Mouse (Mus musculus): ENCODE data around the gene Hspa8. TPM values are rescaled to one million over a fixed set of nuclear protein-coding genes. Genes with fewer than 3 reads are reported as not detected.
A peak's percentile ranks its signal among the peaks of the same experiment; 100 is the strongest.
"Not testable (repeated sequence)": the region's sequence is repeated elsewhere in the genome, so short reads cannot be mapped to it uniquely, and the experiment has no call there.

Gene Hspa8
- total RNA-seq, 4 experiments from 2014 or later = 1,176 to 1,889 (median 1,438) TPM

DNA sequence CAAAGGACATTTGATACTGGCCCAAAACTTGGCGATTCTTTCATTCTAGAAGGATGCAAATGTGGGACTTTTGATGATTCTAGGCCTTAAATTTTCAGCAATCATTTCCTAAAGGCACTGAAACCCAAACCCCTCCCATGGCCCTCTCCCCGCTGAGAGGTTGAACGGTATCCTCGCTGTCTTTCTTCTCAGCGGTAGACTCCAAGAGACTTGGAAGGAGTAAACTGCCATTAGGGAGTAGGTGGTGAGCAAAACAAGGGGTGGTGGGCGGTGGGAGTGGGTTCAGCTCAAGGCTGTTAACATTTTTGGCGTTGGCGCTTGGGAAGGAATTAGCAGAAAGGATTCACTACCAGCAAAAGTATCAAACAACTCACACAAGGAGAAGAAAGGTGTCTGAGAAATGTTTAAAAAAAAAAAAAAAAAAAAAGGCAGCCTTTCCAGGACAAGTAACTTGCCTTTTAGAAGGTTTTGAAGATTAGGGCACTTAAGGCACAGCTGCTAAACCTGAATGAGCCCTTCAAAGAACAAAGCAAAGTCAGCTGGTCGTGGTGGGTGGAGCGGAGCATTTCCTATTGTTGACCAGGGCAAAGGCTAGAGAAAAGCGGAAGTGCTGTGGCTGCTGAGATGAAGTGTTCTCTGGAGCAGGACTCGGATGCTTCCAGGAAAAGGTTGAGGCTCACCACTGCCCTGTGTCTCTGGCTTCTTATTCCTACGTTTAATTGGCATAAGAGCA, 17.0 kb upstream of the Hspa8 start:
- peak; percentile 83 for DNase-seq (ENCODE audit: low spot score)

GRCm38 (mm10) chr9:40784374-40784967, 16.3 kb upstream of the Hspa8 start:
- DNase-seq (ENCODE audit: low spot score) = no peak

DNA sequence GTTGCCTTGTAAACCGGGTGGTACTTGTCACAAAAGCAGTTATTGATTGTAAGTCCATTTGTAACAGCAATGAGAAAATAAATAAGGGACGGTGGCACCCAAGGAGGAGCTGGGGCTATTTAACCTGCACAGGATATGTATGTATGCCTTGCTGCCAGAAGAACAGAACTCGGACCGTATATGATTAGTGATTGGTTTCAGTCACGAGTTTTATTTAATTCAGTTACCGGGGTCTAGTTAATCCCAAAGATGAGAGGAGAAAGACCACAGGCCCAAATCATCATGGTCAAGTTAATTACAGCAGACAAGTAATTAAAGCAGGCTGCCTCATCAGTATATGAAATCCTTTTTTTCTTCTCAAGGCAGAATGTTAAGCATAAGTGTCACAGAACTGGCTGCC, 15.3 kb upstream of the Hspa8 start:
- no peak for DNase-seq (ENCODE audit: low spot score)

DNA sequence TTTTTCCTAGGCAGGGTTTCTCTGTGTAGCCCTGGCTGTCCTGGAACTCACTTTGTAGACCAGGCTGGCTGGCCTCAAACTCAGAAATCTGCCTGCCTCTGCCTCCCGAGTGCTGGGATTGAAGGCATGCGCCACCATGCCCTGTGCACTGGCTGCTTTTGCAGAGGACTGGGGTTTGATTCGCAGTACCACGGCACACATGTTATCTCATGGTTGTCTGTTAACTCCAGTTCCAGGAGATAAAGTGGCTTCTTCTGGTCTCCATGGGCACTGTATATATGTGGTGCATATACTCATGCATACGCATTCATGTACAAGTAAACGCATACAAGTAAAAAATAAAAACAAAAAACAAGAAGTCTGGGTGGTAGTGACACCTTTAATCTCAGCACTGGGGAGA, 14.0 kb upstream of the Hspa8 start:
- not testable (repeated sequence) for DNase-seq (ENCODE audit: low spot score)

DNA sequence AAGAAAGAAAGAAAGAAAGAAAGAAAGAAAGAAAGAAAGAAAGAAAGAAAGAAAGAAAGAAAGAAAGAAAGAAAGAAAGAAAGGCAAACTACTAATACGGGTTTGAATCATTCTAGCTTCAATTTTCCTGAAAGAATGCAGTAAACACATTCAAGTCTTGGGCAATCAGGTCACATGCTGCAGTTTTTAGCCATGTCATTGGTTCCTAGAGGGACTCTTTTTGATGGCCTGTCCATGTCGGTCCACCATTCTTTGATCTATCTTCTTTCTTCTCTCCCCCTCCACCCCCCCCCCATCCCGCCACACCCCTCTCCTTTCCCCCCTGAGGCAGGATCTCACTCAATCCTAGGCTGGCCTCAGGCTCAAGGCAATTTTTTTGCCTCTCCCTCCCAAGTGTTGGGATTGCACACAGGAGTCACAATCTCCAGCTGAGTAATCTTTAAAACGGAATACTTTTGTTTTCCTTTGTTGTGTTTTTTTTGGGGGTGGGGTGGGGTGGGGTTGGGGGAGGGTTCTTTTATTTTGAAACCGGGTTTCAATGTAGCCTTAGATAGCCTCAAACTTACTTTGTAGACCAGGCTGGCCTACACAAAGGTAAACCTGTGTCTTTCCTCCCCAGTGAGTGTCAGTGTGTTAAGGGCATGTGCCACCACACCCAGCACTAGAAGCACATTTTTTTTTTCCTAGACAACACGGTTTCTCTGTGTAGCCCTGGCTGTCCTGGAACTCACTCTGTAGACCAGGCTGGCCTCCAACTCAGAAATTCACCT, 8.7 kb upstream of the Hspa8 start:
- no peak for DNase-seq (ENCODE audit: low spot score)

GRCm38 (mm10) chr9:40793581-40793980, 7.2 kb upstream of the Hspa8 start:
- DNase-seq (ENCODE audit: low spot score) = no peak

- DNase-seq (ENCODE audit: low spot score) = no peak
Observed at GRCm38 (mm10) chr9:40794251-40794650, 6.5 kb upstream of the Hspa8 start.

- DNase-seq (ENCODE audit: low spot score) = no peak
Observed at GRCm38 (mm10) chr9:40794926-40795325, 5.9 kb upstream of the Hspa8 start.

DNA sequence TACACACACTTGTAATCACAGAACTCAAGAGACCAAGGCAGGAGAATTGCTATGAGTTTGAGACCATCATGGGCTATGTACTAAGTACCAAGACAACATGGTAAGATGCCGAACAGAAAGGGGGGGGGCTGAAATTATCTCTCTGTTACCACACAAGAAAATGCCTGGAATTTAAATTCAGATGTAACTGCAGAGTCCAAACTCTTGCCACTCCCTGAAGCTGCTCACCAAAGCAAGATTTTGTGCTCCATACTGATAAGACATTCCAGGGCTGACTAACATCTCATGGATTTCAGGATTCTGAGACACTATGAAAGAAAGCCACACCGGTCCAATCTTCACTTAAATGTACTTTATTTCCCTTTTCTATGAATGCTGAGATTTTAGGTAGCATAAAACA, 5.2 kb upstream of the Hspa8 start:
- no peak for DNase-seq (ENCODE audit: low spot score)

GRCm38 (mm10) chr9:40796054-40796453, 4.7 kb upstream of the Hspa8 start:
- no peak for DNase-seq (ENCODE audit: low spot score)

DNA sequence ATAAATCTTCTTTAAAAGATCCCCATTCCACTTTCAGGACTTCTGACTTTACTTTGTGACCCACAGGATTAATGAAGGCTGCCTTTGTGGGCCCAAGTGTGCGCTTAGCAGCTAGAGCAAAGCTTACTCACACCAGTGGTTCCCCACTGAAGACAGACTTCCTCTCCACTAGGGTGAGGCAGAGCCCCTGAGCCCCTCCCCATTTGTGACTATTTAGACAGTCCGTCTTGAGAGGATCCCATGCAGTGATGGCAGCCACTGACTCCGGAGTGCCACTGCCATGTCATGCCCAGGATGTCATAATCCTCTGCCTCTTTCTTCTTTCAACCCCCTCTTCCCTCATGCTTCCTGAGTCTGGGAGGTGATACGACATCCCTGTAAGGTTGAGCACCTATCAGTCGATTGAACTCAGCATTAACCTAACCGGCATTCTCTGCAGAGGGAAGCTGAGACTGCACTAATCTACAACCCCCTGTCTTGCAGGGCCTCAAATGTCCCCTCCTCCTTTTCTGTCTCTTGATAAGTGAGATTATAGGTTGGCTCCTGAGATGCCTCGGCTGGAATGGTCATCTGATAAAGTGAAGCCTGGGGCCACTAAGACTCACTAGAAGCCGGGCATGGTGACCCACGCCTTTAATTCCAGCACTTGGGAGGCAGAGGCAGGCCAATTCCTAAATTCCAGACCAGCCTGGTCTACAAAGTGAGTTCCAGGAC, 2.4 kb upstream of the Hspa8 start:
- no peak for DNase-seq (ENCODE audit: low spot score)

DNA sequence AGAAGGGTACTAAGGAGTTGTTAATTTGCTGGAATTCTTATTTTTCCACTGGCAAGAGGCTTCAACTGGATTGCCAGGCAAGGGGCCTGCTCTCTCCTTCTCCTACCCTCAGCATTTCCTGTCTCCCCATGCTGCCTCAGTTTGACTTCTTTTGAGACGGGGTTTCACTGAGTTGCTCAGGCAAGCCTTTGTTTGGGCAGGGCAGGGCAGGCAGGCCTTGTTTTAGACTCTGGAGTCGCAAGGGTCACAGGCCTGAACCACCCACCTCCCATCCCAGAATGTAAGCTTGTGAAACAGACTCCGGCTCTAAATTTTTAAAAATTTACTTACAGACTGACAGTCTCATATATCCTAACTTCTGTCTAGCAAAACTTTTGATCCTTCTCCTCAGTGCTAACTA, 1.7 kb upstream of the Hspa8 start:
- no peak for DNase-seq (ENCODE audit: low spot score)

DNA sequence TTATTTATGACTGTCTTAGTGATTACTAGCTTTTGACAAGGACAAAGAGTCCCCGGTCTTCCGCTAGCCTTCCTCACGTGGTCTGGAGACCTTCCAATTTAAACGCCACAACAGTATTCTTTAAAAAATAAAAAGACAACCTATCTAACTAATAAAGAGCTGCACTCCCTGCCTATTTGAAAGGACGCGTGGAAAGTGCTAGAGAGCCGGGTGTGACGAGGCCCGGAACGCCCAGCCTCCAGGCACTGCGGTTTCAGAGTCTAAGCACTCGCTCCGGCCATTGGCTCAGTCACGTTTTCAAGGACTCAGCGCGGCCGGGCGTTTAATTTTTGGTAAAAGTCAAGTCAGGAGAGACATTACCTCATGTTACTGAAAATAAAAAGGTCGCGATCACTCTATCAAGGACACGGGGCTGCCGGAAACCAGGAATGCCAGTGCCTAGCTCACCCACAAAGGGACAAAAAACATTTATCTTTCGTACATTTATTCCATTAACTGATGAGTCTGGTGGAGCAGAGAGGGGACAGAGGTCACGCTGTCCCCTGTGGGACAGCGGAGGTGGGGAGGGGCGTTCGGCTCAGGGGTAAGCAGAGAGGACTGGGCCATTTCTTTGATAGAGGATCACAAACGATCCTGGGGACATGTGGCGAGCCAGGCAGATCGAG, 815 bp upstream of the Hspa8 start:
- peak; percentile 88 for DNase-seq (ENCODE audit: low spot score)

GRCm38 (mm10) chr9:40801614-40802532, 1.1 kb downstream of the Hspa8 start:
- DNase-seq (ENCODE audit: low spot score) = not testable (repeated sequence)

- not testable (repeated sequence) for DNase-seq (ENCODE audit: low spot score)
Observed at GRCm38 (mm10) chr9:40802533-40802875, 1.7 kb downstream of the Hspa8 start.

DNA sequence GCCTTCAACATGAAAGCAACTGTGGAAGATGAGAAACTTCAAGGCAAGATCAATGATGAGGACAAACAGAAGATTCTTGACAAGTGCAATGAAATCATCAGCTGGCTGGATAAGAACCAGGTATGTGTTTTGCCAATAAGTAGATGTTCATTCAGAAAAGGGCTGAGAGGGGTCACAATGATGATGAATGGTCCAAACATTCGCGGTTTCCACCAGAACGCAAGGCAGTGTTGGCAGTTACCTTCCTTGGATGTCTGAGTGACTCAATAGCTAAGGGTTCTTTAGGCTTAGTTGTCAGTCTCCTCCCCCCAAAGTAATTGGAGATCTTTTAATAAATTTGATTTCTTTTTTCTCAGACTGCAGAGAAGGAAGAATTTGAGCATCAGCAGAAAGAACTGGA, 3.8 kb downstream of the Hspa8 start:
- not testable (repeated sequence) for DNase-seq (ENCODE audit: low spot score)

DNA sequence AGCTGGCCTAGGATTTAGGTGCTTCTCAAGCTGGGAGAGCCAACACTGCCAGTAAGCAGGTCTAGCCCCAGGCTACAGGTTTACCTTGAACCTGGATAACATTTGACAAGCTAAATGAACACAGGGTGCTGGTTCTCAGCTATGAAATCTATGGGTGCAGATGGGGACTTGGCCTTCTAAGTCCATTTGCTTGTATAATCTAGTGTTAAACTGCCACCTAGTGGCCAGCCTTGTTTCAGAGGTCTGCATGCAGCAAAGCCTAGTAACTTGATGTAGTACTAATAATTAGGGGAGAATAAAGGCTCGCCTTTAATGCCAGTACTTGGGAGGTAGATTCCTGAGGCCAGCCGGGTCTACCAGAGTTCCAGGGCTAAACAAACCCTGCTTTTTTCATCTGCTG, 4.5 kb downstream of the Hspa8 start:
- no peak for DNase-seq (ENCODE audit: low spot score)

DNA sequence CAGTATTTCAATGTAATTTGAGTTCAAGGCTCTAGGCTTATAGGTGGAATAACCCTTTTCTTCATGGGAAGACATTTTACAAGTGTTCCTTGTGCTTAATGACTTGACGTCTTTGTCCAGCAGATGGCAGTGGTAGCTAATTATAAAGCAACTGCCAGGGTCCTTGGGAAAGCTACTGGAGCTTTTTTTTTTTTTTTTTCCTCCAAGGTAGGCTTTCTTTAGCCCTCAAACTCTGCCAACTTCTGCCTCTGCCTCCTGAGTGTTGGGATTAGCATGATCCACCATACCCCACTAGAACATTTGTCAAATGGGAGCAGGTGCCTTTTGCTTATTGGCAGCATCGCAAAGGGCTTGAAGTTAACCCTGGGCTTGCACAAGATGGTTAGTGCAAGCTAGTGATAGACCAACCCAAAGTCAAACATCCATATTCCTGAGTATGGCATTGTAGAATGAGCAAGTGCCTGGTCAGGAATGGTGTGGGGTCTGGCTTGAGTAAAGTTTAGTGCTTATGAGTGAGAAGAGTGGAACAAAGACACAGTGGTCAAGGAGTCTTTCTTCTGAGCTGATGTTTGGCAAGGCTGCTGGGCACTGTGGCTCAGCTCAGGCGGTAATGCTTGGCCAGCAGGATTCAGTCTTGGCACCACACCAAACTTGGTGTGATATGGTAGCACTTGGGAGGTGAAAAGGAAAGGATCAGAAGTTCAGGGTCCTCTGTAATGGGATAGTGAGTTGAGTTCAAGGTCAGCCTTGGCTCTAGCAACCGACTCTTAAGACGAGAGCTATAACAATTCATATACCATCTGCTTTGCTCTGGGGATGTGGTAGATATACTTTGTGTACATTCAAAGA, 5.9 kb downstream of the Hspa8 start:
- DNase-seq (ENCODE audit: low spot score) = no peak

GRCm38 (mm10) chr9:40807289-40807920, 6.6 kb downstream of the Hspa8 start:
- no peak for DNase-seq (ENCODE audit: low spot score)

Measured in heart, adult 8-10 months (tissue).